Mouse (Mus musculus) stomach, embryonic 14.5 days (tissue): ENCODE measurements at regions not wholly inside any gene's neighbourhood (a gene's known extent, or its start where the extent isn't known, plus 50 kb on each side); places are given as distances from the start of the nearest gene placed in this dataset.

Experiments
- ATAC-seq: fragments of 200-750 bp; cut with Nextera tagmentation; 2 replicates; pipeline ENCODE4 v1.8.0; 2017; ENCODE audit warnings: low read depth, moderate TSS enrichment; ENCODE audit not compliant: insufficient number of reproducible peaks, insufficient read depth, low FRiP score
- H3K27ac ChIP-seq: fragments of 300-500 bp; sonication (generic); 2 replicates; pipeline ENCODE4 v1.5.1; 2014; ENCODE audit warnings: mild to moderate bottlenecking, low read length, moderate library complexity, mixed read lengths
- H3K27me3 ChIP-seq: fragments of 300-500 bp; sonication (generic); 2 replicates; pipeline ENCODE4 v1.6.1; 2014; ENCODE audit warnings: low read length, control low read depth, mixed read lengths; ENCODE audit not compliant: control insufficient read depth, insufficient read depth
- H3K36me3 ChIP-seq: fragments of 300-500 bp; sonication (generic); 2 replicates; pipeline ENCODE4 v1.6.1; 2014; ENCODE audit warnings: mild to moderate bottlenecking, control low read depth, low read length, moderate library complexity, mixed read lengths; ENCODE audit not compliant: control insufficient read depth, insufficient read depth
- H3K4me1 ChIP-seq: fragments of 300-500 bp; sonication (generic); 2 replicates; pipeline ENCODE4 v1.6.1; 2014; ENCODE audit warnings: low read length, control low read depth, mixed read lengths; ENCODE audit not compliant: control insufficient read depth, insufficient read depth
- H3K4me2 ChIP-seq: fragments of 300-500 bp; sonication (generic); replicated peaks from 2 replicates; pipeline ENCODE4 v1.6.1; 2014; ENCODE audit warnings: low read depth, low read length, control low read depth
- H3K4me3 ChIP-seq: fragments of 300-500 bp; sonication (generic); 2 replicates; pipeline ENCODE4 v1.5.1; 2014; ENCODE audit warnings: low read depth, low read length, control low read depth
- H3K9ac ChIP-seq: fragments of 300-500 bp; sonication (generic); replicated peaks from 2 replicates; pipeline ENCODE4 v1.6.1; 2014; ENCODE audit warnings: low read depth, mild to moderate bottlenecking, control low read depth, low read length, moderate library complexity, mixed read lengths
- H3K9me3 ChIP-seq: fragments of 300-500 bp; sonication (generic); 2 replicates; pipeline ENCODE4 v1.6.1; 2016; ENCODE audit warnings: low read depth, low read length, control low read depth; ENCODE audit not compliant: control insufficient read depth
- WGBS: fragments of 180-500 bp; shearing (Covaris S2); extraction: QIAGEN DNeasy Blood & Tissue Kit; methylation state at CpG from one replicate; pipeline ENCODE4 v1.1.7; 2014; 5-methylcytosine and 5-hydroxymethylcytosine counted together

DNA sequence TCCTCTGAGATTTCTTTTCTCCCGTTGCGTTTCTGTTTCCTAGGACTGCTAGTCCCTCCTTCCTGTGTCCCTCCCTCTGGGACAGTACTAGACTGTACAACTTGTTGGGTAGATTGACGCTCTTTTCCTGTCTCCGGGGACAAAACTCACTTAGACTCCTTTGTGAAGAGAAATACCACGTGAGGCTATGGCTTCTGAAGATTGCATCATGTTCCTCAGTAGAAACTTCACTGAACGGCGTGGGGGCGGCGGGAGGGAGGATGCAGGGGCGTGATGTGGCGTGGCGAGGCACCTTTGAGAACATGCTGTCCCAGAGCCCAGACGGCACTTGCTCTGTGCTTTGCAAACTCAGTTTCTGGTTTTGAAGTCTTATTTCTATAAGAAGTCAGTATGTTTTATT lies 78.5 kb downstream of the Spata18 start:
- WGBS, result 78% methylated on average over 13 of the region's 13 CpGs
- no peak overlapping the region for H3K4me3 ChIP-seq
- H3K27ac ChIP-seq, result no peak overlapping the region
- no peaks in the 10 kb centered on the region for H3K9me3 ChIP-seq
- ATAC-seq, result no peak
- H3K4me1 ChIP-seq, result no peaks in the 10 kb centered on the region
- H3K36me3 ChIP-seq, result no peaks in the 10 kb centered on the region
- H3K9ac ChIP-seq, result no peak overlapping the region
- no peaks in the 10 kb centered on the region for H3K27me3 ChIP-seq
- no peak overlapping the region for H3K4me2 ChIP-seq

DNA sequence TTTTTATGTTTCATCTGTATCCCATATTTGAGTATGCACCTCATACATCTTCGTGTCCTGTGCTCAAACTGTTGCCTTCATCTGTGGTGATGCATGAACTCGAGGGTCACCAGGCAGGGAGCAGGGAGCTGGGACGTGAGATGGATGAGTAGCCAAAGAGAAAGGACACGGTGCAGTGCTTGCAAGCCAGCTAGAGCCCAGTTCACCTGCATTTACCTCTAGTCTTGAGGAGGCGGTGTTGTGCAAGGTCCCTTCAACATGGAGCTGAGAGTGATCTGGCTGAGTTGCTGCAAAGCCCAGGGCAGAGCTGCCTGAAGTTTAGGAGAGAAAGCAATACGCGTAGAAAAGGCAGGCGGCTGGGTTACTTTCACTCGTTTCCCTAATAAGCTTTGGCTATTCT lies 80.2 kb downstream of the Spata18 start:
- Histone ChIP-seq H3K4me3 (no peak overlapping the region), H3K27me3 (no peaks in the 10 kb centered on the region), H3K4me1 (no peaks in the 10 kb centered on the region), H3K36me3 (no peaks in the 10 kb centered on the region), H3K4me2 (no peak overlapping the region), H3K27ac (no peak overlapping the region), H3K9me3 (no peaks in the 10 kb centered on the region), H3K9ac (no peak overlapping the region)
- ATAC-seq, result no peak
- 70% methylated on average over 9 of the region's 9 CpGs for WGBS

DNA sequence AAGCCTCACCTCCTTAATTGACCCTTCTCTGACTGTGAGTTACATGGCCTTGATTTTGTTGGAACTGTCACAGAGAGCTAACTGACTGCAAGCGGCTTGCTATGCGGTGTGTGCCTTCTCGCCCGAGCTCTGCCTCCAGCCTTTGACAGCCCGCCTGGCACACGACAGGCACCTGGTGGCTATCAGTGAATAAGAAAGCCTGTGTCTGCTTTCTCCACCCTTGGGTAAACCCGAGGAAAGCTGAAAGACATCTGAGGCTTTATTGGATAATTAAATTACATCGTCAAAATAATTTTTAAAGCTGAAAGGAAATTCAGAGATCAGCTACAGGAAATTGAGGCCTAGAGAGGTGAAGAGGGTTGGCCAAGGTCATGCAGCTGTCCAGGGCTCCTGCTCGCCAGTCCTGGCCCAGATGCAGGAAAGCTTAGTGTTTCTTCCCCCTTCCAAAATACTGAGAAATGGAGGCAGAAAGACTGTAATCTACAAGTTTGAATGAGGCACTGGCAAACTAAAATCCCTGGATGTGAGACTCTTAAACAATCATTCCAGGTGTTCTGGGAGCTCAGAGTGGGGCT lies 80.9 kb downstream of the Spata18 start:
- Histone ChIP-seq H3K4me2 (no peak overlapping the region), H3K36me3 (no peaks in the 10 kb centered on the region), H3K27ac (no peak overlapping the region), H3K4me3 (no peak overlapping the region), H3K27me3 (no peaks in the 10 kb centered on the region), H3K9ac (no peak overlapping the region), H3K9me3 (no peaks in the 10 kb centered on the region), H3K4me1 (no peaks in the 10 kb centered on the region)
- no peak for ATAC-seq
- whole genome bisulfite sequencing, result 48% methylated on average over 9 of the region's 9 CpGs

DNA sequence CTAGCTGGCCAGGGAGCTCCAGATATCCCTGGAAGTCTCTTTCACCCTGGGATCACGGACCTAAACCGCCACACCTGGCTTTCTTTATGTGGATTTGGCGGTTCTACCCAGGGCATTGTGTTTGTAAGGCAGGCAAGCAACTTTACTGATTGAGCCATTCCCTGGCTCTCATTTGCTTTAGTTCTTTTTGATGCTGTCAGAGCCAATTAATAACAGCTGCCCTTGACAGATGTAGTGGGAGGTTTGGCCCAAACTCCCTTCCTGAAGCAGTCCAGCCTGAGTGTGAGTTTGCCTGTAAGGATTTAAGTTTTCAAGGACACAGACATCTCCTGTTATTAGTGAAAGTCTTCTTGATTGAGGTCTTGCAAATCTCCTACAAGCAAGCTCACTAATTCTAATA lies 89.6 kb downstream of the Spata18 start:
- Histone ChIP-seq H3K4me1 (no peaks in the 10 kb centered on the region), H3K36me3 (no peaks in the 10 kb centered on the region), H3K9me3 (no peaks in the 10 kb centered on the region), H3K4me2 (no peak overlapping the region), H3K9ac (no peak overlapping the region), H3K27ac (no peak overlapping the region), H3K27me3 (no peaks in the 10 kb centered on the region), H3K4me3 (no peak overlapping the region)
- WGBS, result 61% methylated on average over 3 of the region's 3 CpGs
- no peak for ATAC-seq

DNA sequence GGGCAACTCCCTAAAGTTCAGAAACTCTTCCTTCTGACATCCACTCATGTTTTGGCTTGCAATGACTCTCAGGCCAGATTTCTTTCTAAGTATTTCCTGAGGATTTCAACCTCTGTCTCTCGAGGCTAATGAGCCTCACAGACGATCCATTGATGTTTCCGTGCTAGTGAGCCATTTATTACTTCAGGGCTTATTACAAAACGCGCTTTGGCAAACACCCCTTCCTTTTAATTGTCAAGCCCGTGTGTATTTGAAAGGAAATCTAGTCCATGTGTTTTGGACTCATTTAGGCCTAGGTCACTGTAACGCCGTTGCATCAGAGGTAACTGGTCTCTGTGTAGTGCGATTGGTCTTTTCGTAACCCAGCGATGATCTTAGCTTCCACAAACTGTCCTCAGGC lies 90.3 kb downstream of the Spata18 start:
- H3K27ac ChIP-seq, result no peak overlapping the region
- no peaks in the 10 kb centered on the region for H3K4me1 ChIP-seq
- H3K4me3 ChIP-seq, result no peak overlapping the region
- no peaks in the 10 kb centered on the region for H3K36me3 ChIP-seq
- no peaks in the 10 kb centered on the region for H3K27me3 ChIP-seq
- 87% methylated on average over 11 of the region's 11 CpGs for WGBS
- no peaks in the 10 kb centered on the region for H3K9me3 ChIP-seq
- H3K9ac ChIP-seq, result no peak overlapping the region
- no peak overlapping the region for H3K4me2 ChIP-seq
- no peak for ATAC-seq

DNA sequence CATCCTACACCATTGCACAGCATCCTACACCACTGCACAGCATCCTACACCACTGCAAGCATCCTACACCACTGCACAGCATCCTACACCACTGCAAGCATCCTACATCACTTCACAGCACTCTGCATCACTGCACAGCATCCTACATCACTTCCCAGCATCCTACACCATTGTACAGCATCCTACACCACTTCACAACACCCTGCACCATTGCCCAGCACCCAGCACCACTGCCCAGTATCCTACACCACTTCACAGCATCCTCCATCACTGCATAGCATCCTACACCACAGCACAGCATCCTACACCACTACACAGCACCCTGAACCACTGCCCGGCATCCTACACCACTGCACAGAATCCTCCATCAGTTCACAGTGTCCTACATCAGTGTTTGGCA lies 92.8 kb downstream of the Spata18 start:
- Histone ChIP-seq H3K27ac (no peak overlapping the region), H3K4me3 (no peak overlapping the region), H3K4me2 (no peak overlapping the region), H3K36me3 (no peaks in the 10 kb centered on the region), H3K27me3 (no peaks in the 10 kb centered on the region), H3K9me3 (no peaks in the 10 kb centered on the region), H3K9ac (no peak overlapping the region), H3K4me1 (no peaks in the 10 kb centered on the region)
- WGBS, result 96% methylated on average over 1 of the region's 1 CpGs
- ATAC-seq, result no peak

DNA sequence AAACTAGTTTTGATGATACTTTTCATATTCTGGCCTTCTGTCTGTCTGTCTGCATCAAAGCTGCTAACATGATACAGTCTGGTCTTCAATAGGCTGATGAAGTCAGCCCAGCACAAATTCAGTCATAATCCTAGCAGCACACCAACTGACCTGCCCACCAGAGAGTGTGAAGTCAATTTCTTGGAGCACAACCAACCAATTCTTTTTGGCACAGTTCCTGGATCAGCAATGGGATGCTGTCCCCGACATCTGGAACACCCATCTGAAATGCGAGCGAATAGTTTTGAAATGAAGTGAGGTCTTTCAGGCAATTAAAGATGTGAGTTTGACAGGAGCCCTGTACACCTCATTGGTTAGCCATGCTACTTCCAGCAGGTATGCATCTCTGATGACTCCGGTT lies 98.6 kb downstream of the Spata18 start:
- WGBS, result 72% methylated on average over 4 of the region's 4 CpGs
- no peak for ATAC-seq
- H3K36me3 ChIP-seq, result no peaks in the 10 kb centered on the region

DNA sequence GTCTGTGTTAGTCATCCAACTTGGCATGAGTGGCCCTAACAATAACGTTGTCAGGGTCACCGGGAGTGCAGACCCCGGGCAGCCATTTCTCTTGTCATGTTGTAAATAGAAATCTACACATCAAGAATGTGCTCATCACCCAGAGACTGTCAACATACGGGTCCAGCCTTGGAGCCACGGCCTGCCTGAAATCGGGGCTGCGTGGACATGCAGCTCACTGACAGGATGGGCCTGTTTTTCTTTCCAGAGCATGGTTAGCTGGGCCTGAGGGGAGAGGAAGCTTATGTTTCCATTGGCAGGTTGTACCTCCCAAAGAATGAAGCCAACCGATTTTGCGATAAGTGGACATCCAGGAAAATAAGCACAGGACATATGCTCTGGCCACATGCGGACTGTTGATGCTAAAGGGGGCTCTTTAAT lies 101.1 kb downstream of the Spata18 start:
- H3K27ac ChIP-seq, result no peak overlapping the region
- 52% methylated on average over 10 of the region's 10 CpGs for WGBS

More for the DNA sequence above, 98.6 kb downstream of the Spata18 start:
- H3K27me3 ChIP-seq, result no peaks in the 10 kb centered on the region
- no peak overlapping the region for H3K27ac ChIP-seq
- H3K9me3 ChIP-seq, result no peaks in the 10 kb centered on the region
- no peak overlapping the region for H3K4me2 ChIP-seq
- H3K4me1 ChIP-seq, result no peaks in the 10 kb centered on the region
- no peak overlapping the region for H3K4me3 ChIP-seq
- no peak overlapping the region for H3K9ac ChIP-seq

DNA sequence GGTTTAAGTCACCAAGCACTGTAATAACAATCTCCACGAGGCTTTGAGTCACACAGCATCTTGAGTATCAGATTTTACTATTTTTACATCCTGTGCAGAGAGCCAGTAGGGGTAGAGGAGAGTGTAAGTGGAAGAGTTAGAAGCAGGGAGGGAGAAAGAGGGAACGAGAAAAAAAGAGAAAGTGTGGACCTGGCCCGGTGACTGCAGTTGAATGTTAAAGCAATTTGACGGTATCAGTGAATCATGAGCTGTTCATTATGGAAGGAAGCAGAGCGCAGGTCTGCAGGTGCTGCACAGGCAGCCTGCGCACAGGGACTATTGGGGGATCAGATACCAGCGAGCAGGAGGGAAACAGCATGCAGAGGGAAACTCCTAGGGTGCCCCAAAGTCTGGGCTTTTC lies 102.6 kb downstream of the Spata18 start:
- Histone ChIP-seq H3K9ac (no peak overlapping the region), H3K36me3 (no peaks in the 10 kb centered on the region), H3K4me3 (no peak overlapping the region), H3K9me3 (no peaks in the 10 kb centered on the region), H3K4me2 (no peak overlapping the region), H3K27ac (no peak overlapping the region), H3K4me1 (no peaks in the 10 kb centered on the region), H3K27me3 (no peaks in the 10 kb centered on the region)
- WGBS, result 42% methylated on average over 7 of the region's 7 CpGs
- ATAC-seq, result no peak

More for the DNA sequence above, 101.1 kb downstream of the Spata18 start:
- Histone ChIP-seq H3K36me3 (no peaks in the 10 kb centered on the region), H3K4me1 (no peaks in the 10 kb centered on the region), H3K9ac (no peak overlapping the region), H3K4me2 (no peak overlapping the region), H3K4me3 (no peak overlapping the region), H3K9me3 (no peaks in the 10 kb centered on the region), H3K27me3 (no peaks in the 10 kb centered on the region)
- ATAC-seq, result no peak
